Mouse (Mus musculus): ENCODE measurements around the gene Rps23. TPM values are rescaled to one million over a fixed set of nuclear protein-coding genes. Genes with fewer than 3 reads are reported as not detected.
A peak's percentile ranks its signal among the peaks of the same experiment; 100 is the strongest.

The Rps23 gene
- 221 and 262 TPM in 2 replicates for polyA plus RNA-seq (2015; fragmentation: Nextera tagmentation; extraction: Ambion mirVana)

GRCm38 (mm10) chr13:90922751-90923612, at the start of gene Rps23:
Rps23 (plus strand) TSS chr13:90922958.
- ATAC-seq (replicated peaks; ENCODE audit: low FRiP score) = peak; percentile 98
- peaks cover 4% of the 10 kb centered on the region; the same call in 1 of the 2 replicates for H3K4me1 ChIP-seq
- H3K27me3 ChIP-seq = no peaks in the 10 kb centered on the region
- H3K9ac ChIP-seq = peak within 1 kb of the TSS; percentile 90
- peaks cover 33% of the 10 kb centered on the region for H3K36me3 ChIP-seq
- H3K4me2 ChIP-seq = peak within 1 kb of the TSS; percentile 61
- no peaks in the 10 kb centered on the region for H3K9me3 ChIP-seq (replicated peaks)
- H3K27ac ChIP-seq = peak within 1 kb of the TSS; percentile 83
- under 1% methylated on average over 57 of the region's 57 CpGs for WGBS
- peak within 1 kb of the TSS; percentile 95 for H3K4me3 ChIP-seq (replicated peaks)

DNA sequence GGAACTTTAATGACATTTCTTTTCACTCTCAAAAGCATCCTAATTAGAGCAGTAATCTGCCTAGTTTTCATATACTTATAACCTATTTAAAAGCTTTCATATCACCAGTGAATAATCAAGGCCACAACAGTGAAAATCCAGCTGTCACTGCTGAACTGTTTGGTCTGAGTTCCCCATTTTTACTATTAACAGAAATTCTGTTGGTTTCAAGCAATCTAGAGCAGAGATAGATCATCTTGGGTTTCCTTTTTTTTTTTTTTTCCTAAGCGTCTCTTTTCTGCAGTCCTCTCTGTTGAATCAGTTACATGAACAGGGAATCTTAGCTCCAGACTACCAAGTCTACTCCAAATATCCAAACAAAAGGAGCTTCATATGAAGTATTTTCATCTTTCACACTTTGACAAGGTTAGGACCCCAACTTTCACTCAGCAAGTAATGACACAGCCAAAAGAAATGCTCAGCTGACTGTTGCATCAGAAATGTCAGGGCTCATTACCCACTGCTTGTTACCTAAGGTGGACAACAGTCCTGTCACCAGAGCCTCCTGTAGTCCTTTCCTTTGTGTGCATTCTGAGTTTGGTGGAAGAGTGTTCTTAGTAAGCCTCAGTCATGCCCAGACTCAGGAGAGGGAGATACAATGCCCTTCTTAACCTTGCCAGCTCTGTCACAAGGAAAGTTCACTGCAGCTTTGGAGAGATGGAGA, 40.9 kb upstream of the Rps23 start:
- H3K9ac ChIP-seq = no peak overlapping the region
- H3K4me2 ChIP-seq = no peak overlapping the region
- H3K4me3 ChIP-seq (replicated peaks) = no peak overlapping the region
- H3K27ac ChIP-seq = no peak overlapping the region
- no peaks in the 10 kb centered on the region for H3K27me3 ChIP-seq
- H3K4me1 ChIP-seq = peaks cover 6% of the 10 kb centered on the region; the same call in 1 of the 2 replicates
- no peaks in the 10 kb centered on the region for H3K9me3 ChIP-seq (replicated peaks)
- no peak for ATAC-seq (replicated peaks; ENCODE audit: low FRiP score)
- 73% methylated on average over 1 of the region's 1 CpGs for WGBS
- H3K36me3 ChIP-seq = no peaks in the 10 kb centered on the region

DNA sequence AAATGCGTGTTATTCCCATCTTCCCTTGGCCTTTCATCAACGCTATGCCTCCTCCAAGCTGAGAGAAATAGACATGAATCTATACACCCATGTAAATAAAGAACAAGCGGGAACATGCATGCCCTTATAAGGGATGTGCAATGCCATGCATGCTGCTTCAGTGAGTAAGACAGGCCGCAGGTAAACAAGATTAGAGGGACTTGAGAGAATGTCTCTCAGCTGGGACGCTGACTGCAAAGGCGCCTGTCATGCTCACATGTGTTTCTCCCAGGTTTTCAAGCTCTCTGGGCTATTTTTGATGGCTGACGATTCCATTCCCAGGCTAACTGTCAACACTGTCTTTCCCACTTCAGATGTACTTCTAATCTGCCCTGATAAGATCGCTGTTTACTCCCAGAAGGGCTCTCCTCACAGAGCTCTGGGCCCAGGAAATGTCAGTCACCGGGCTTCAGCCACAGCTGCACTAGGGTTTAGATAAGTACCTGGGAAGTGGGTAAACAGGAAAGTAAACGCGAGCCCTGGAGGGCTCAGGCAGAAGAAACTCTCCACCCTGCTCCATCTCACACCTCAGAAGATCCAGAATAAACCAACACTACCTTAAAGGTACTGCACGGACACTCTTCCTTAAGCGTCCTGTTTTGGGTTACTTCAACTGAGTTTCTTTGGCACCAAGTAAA, 36.8 kb upstream of the Rps23 start:
- ATAC-seq (replicated peaks; ENCODE audit: low FRiP score) = peak; percentile 30; the same call in 1 of the 2 replicates
- WGBS = 47% methylated on average over 13 of the region's 13 CpGs

DNA sequence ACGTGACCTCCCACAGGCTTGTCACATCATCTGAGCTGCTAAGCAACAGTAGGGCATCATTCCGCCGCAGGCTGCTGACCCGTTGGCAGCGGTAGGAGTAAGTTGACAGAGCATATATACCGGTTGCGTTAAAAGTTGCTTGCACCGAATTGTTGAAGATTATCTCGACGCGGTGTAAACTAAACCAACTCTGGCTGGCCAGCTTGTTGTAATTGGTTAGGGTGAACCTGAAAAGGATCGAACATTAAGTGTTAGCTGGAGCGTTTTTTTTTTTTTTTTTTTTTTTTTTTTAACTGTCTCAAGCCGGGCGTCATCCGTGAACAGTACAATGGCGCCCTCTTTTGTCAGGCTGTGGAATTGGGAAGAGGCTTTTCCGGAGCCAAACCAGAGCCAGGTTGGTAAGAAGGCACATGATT, 36.2 kb upstream of the Rps23 start:
- peak; percentile 74 for ATAC-seq (replicated peaks; ENCODE audit: low FRiP score)
- Histone ChIP-seq H3K9ac (0 out of 2 replicates have a peak overlapping the region, but pooled peaks have one; percentile 3), H3K27ac (no peak overlapping the region), H3K36me3 (no peaks in the 10 kb centered on the region), H3K4me2 (peak overlapping the region; percentile 66), H3K27me3 (no peaks in the 10 kb centered on the region), H3K4me1 (peaks cover 6% of the 10 kb centered on the region; the same call in 1 of the 2 replicates), H3K4me3 (replicated peaks) (peak overlapping the region; percentile 45), H3K9me3 (replicated peaks) (no peaks in the 10 kb centered on the region)
- WGBS = under 1% methylated on average over 18 of the region's 18 CpGs

More for the DNA sequence above, 36.8 kb upstream of the Rps23 start:
- Histone ChIP-seq H3K4me3 (replicated peaks) (peak overlapping the region; percentile 45), H3K36me3 (no peaks in the 10 kb centered on the region), H3K9me3 (replicated peaks) (no peaks in the 10 kb centered on the region), H3K27ac (no peak overlapping the region), H3K4me2 (peak overlapping the region; percentile 66), H3K27me3 (no peaks in the 10 kb centered on the region), H3K9ac (0 out of 2 replicates have a peak overlapping the region, but pooled peaks have one; percentile 3), H3K4me1 (peaks cover 6% of the 10 kb centered on the region; the same call in 1 of the 2 replicates)

- Histone ChIP-seq H3K4me1 (peaks cover 6% of the 10 kb centered on the region; the same call in 1 of the 2 replicates), H3K27ac (no peak overlapping the region), H3K36me3 (no peaks in the 10 kb centered on the region), H3K4me3 (replicated peaks) (no peak overlapping the region), H3K9me3 (replicated peaks) (no peaks in the 10 kb centered on the region), H3K4me2 (no peak overlapping the region), H3K27me3 (no peaks in the 10 kb centered on the region), H3K9ac (no peak overlapping the region)
- 90% methylated on average over 5 of the region's 5 CpGs for WGBS
- ATAC-seq (replicated peaks; ENCODE audit: low FRiP score) = no peak
These were observed 32.6 kb upstream of the Rps23 start for GRCm38 (mm10) chr13:90890111-90890510.

DNA sequence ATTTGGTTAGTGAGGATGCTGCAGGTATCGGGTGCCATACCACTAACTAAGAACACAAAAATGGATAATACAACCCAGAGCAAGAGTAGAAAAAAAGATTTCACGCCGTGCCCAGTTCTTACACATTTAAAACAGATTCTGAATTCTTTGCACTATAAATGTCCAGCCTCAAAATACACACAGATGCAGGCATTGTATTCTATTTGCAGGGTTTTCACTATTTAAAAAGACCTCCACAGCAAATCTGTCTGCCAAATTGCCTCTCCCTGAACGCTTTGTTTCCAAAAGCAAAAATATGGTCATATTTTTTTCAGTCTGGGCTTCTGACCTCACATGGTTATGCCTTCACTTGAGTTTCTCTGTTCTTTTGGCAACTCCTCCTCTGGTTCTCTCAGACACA, 27.9 kb upstream of the Rps23 start:
- Histone ChIP-seq H3K4me3 (replicated peaks) (no peak overlapping the region), H3K9ac (no peak overlapping the region), H3K27me3 (no peaks in the 10 kb centered on the region), H3K36me3 (no peaks in the 10 kb centered on the region), H3K4me1 (no peaks in the 10 kb centered on the region), H3K9me3 (replicated peaks) (no peaks in the 10 kb centered on the region), H3K27ac (no peak overlapping the region), H3K4me2 (no peak overlapping the region)
- 87% methylated on average over 4 of the region's 4 CpGs for WGBS
- ATAC-seq (replicated peaks; ENCODE audit: low FRiP score) = no peak

- no peak overlapping the region for H3K9ac ChIP-seq
- H3K4me2 ChIP-seq = no peak overlapping the region
- no peaks in the 10 kb centered on the region for H3K4me1 ChIP-seq
- ATAC-seq (replicated peaks; ENCODE audit: low FRiP score) = no peak
- no peak overlapping the region for H3K27ac ChIP-seq
- no peaks in the 10 kb centered on the region for H3K27me3 ChIP-seq
- WGBS = 46% methylated on average over 2 of the region's 2 CpGs
- no peaks in the 10 kb centered on the region for H3K36me3 ChIP-seq
- H3K9me3 ChIP-seq (replicated peaks) = no peaks in the 10 kb centered on the region
- H3K4me3 ChIP-seq (replicated peaks) = no peak overlapping the region
These were observed 26.7 kb upstream of the Rps23 start for GRCm38 (mm10) chr13:90896098-90896497.

- no peaks in the 10 kb centered on the region for H3K27me3 ChIP-seq
- H3K36me3 ChIP-seq = no peaks in the 10 kb centered on the region
- no peak for ATAC-seq (replicated peaks; ENCODE audit: low FRiP score)
- H3K4me3 ChIP-seq (replicated peaks) = no peak overlapping the region
- no peaks in the 10 kb centered on the region for H3K9me3 ChIP-seq (replicated peaks)
- no peak overlapping the region for H3K9ac ChIP-seq
- H3K27ac ChIP-seq = no peak overlapping the region
- WGBS = 95% methylated on average over 12 of the region's 12 CpGs
- no peak overlapping the region for H3K4me2 ChIP-seq
- no peaks in the 10 kb centered on the region for H3K4me1 ChIP-seq
These were observed 25.9 kb upstream of the Rps23 start for GRCm38 (mm10) chr13:90896821-90897220.

- H3K27me3 ChIP-seq = no peaks in the 10 kb centered on the region
- no peaks in the 10 kb centered on the region for H3K36me3 ChIP-seq
- no peak within 1 kb of the TSS for H3K9ac ChIP-seq
- H3K4me3 ChIP-seq (replicated peaks) = no peak within 1 kb of the TSS
- H3K27ac ChIP-seq = no peak within 1 kb of the TSS
- no peaks in the 10 kb centered on the region for H3K4me1 ChIP-seq
- H3K9me3 ChIP-seq (replicated peaks) = no peaks in the 10 kb centered on the region
- no peak for ATAC-seq (replicated peaks; ENCODE audit: low FRiP score)
- WGBS = 93% methylated on average over 5 of the region's 5 CpGs
- H3K4me2 ChIP-seq = no peak within 1 kb of the TSS
These were observed 17.6 kb upstream of the Rps23 start, which contains the start of gene Atp6ap1l for GRCm38 (mm10) chr13:90905176-90905575. Atp6ap1l (minus strand) TSS chr13:90905355.

GRCm38 (mm10) chr13:90907376-90907775, 15.4 kb upstream of the Rps23 start:
- Histone ChIP-seq H3K4me1 (no peaks in the 10 kb centered on the region), H3K36me3 (no peaks in the 10 kb centered on the region), H3K27me3 (no peaks in the 10 kb centered on the region), H3K4me2 (no peak overlapping the region), H3K4me3 (replicated peaks) (no peak overlapping the region), H3K9me3 (replicated peaks) (no peaks in the 10 kb centered on the region), H3K9ac (no peak overlapping the region), H3K27ac (no peak overlapping the region)
- 91% methylated on average over 12 of the region's 12 CpGs for WGBS
- ATAC-seq (replicated peaks; ENCODE audit: low FRiP score) = no peak

GRCm38 (mm10) chr13:90912760-90913674, 9.7 kb upstream of the Rps23 start:
- no peaks in the 10 kb centered on the region for H3K9me3 ChIP-seq (replicated peaks)
- H3K9ac ChIP-seq = no peak overlapping the region
- H3K36me3 ChIP-seq = no peaks in the 10 kb centered on the region
- no peaks in the 10 kb centered on the region for H3K27me3 ChIP-seq
- 82% methylated on average over 17 of the region's 17 CpGs for WGBS
- no peak overlapping the region for H3K27ac ChIP-seq
- H3K4me2 ChIP-seq = no peak overlapping the region
- ATAC-seq (replicated peaks; ENCODE audit: low FRiP score) = no peak
- H3K4me1 ChIP-seq = no peaks in the 10 kb centered on the region
- no peak overlapping the region for H3K4me3 ChIP-seq (replicated peaks)
